Mouse (Mus musculus) liver, embryonic 14.5 days (tissue): ENCODE measurements around the gene Hnrnpf. TPM values are rescaled to one million over a fixed set of nuclear protein-coding genes. Genes with fewer than 3 reads are reported as not detected.

Experiments
- ATAC-seq: fragments of 200-750 bp; cut with Nextera tagmentation; 2 replicates; pipeline ENCODE4 v1.8.0; 2017; ENCODE audit warnings: moderate number of reproducible peaks, mild to moderate bottlenecking, moderate library complexity; ENCODE audit not compliant: insufficient read depth
- DNase-seq, 3 experiments: peaks; one replicate each; pipeline ENCODE4 v3.0.0-alpha.2; 2012 to 2013; ENCODE audit warnings: low read depth in 3 of 3, low spot score in 3 of 3
- H3K27ac ChIP-seq: fragments of 300-500 bp; sonication (generic); 2 replicates; pipeline ENCODE4 v1.5.1; 2014; ENCODE audit warnings: moderate library complexity, mild to moderate bottlenecking, control low read depth, inconsistent platforms
- H3K27me3 ChIP-seq: fragments of 300-500 bp; sonication (generic); 2 replicates; pipeline ENCODE4 v1.6.1; 2014; ENCODE audit warnings: mild to moderate bottlenecking, low read length, moderate library complexity; ENCODE audit not compliant: control insufficient read depth, insufficient read depth
- H3K36me3 ChIP-seq: fragments of 300-500 bp; sonication (generic); replicated peaks from 2 replicates; pipeline ENCODE4 v1.6.1; 2014; ENCODE audit warnings: low read depth; ENCODE audit not compliant: control insufficient read depth, insufficient read depth
- H3K4me1 ChIP-seq, 2 experiments: fragments of 200-500 bp in 1 of 2; fragments of 300-500 bp in 1 of 2; sonication (generic) in 1 of 2; replicated peaks; 2 replicates each; pipeline ENCODE4 v1.6.1; 2012 to 2014; ENCODE audit warnings: antibody characterized with exemption in 1 of 2, inconsistent platforms in 1 of 2, low read length in 1 of 2; ENCODE audit not compliant: control insufficient read depth in 2 of 2, insufficient read depth in 2 of 2
- H3K4me2 ChIP-seq: fragments of 300-500 bp; sonication (generic); 2 replicates; pipeline ENCODE4 v1.6.1; 2014; ENCODE audit warnings: low read depth, mild to moderate bottlenecking, control low read depth, moderate library complexity
- H3K4me3 ChIP-seq, 2 experiments: fragments of 200-500 bp in 1 of 2; fragments of 300-500 bp in 1 of 2; sonication (generic) in 1 of 2; 2 replicates each; pipeline ENCODE4 v1.5.1; 2012 to 2014; ENCODE audit warnings: low read depth in 2 of 2, low read length in 2 of 2, mild to moderate bottlenecking in 2 of 2, control low read depth in 1 of 2, inconsistent platforms in 1 of 2, moderate library complexity in 1 of 2; ENCODE audit not compliant: insufficient read depth in 1 of 2
- H3K9ac ChIP-seq: fragments of 300-500 bp; sonication (generic); replicated peaks from 2 replicates; pipeline ENCODE4 v1.6.1; 2014; ENCODE audit warnings: mild to moderate bottlenecking, control low read depth, moderate library complexity
- H3K9me3 ChIP-seq: fragments of 300-500 bp; sonication (generic); 2 replicates; pipeline ENCODE4 v1.6.1; 2016; ENCODE audit warnings: low read length, mixed read lengths; ENCODE audit not compliant: control insufficient read depth
- CTCF ChIP-seq: IDR thresholded peaks from 2 replicates; pipeline ENCODE4 v1.5.1; 2016; ENCODE audit warnings: antibody characterized with exemption, low read depth, control low read depth
- EP300 ChIP-seq: IDR thresholded peaks from 2 replicates; pipeline ENCODE4 v1.6.1; 2016; ENCODE audit warnings: antibody characterized with exemption, low read depth
- WGBS: fragments of 180-500 bp; shearing (Covaris S2); extraction: QIAGEN DNeasy Blood & Tissue Kit; methylation state at CpG from one replicate; pipeline ENCODE4 v1.1.7; 2014; ENCODE audit not compliant: insufficient replicate concordance; 5-methylcytosine and 5-hydroxymethylcytosine counted together
- polyA plus RNA-seq, 2 experiments: library from polyadenylated mRNA; depleted of rRNA in 1 of 2; stranded (reverse) in 1 of 2; unstranded in 1 of 2; fragments of >200 nt; fragmentation: Nextera tagmentation in 1 of 2; extraction: Ambion mirVana in 1 of 2; gene quantifications; 2 replicates each; pipeline versions ENCODE4 v1.2.1 to v1.2.3; 2012 to 2014

The Hnrnpf gene
- polyA plus RNA-seq, 2 experiments: 368 to 457 TPM

DNA sequence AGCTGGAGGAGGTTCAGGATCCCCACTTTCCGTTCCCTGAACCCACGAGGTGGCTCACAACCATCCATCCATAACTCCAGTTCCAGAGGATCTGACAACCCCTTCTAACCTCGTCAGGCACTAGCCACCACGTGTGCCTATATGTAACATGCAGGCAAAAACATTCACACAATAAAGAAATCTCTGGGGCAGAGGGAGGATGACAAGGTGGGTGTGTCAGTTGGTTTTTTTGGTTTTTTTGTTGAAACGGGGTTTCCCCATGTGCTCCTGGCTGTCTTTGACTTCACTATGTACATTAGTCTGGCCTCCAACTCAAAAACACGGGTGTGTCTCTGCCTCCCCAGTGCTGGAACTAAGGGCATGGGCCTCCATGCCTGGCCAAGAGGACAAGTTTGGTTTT is 9.9 kb upstream of the Hnrnpf start:
- no peak for TF ChIP-seq EP300
- TF ChIP-seq CTCF: no peak
- H3K9me3 ChIP-seq: no peaks in the 10 kb centered on the region
- H3K27me3 ChIP-seq: no peaks in the 10 kb centered on the region
- peak overlapping the region; percentile 21; the same call in 1 of the 2 replicates for H3K27ac ChIP-seq
- no peaks in the 10 kb centered on the region for H3K36me3 ChIP-seq
- no peak overlapping the region for H3K9ac ChIP-seq
- H3K4me3 ChIP-seq: no peak overlapping the region
- 46% methylated on average over 6 of the region's 6 CpGs for WGBS
- H3K4me1 ChIP-seq: peaks cover 35 to 46% of the 10 kb centered on the region in 2 experiments
- DNase-seq (no peak), ATAC-seq (no peak)
- H3K4me2 ChIP-seq: no peak overlapping the region

DNA sequence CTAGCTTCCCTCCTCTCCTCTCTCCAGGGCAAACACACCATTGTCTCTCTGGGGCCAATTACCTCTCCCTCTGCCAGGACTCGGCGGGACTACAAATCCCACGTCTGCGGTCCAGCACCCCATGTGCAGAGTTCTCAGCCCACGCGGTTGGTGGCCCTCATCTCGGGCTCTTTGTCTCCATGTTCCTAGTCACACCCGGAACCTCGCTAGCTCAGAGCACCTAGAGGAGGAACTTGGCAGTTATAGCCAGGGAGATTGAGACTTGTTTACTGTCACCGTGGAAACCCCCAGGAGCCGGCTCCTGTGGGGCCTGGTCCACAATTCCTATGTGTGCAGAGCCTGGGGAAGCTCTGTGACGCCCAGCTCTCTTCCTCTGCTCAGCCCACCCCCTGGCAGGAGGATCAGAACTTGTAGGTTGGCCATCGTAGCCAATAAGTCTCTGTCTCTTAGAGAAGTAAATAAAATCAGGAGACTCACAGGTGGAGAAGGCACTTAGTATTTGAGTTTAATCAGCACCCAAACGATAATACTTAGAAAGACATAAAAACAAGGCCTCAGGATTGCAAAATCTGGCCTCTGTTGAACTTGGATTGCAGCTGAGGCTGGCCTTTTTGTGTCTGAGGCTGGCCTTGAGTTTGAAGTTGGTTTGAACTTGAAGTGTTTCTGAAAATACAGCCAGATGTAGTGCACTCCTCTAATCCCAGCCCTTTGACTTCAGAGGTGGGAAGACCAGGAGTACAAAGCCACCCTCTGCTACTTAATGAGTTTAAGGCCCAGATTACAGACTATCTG is 8.6 kb upstream of the Hnrnpf start:
- DNase-seq (no peak), ATAC-seq (no peak)
- no peak overlapping the region for H3K4me2 ChIP-seq
- 54% methylated on average over 14 of the region's 14 CpGs for WGBS
- TF ChIP-seq EP300 (no peak), CTCF (no peak)
- no peaks in the 10 kb centered on the region for H3K27me3 ChIP-seq
- no peaks in the 10 kb centered on the region for H3K9me3 ChIP-seq
- H3K9ac ChIP-seq: no peak overlapping the region
- H3K4me3 ChIP-seq: no peak overlapping the region
- no peaks in the 10 kb centered on the region for H3K36me3 ChIP-seq
- H3K27ac ChIP-seq: no peak overlapping the region
- peaks cover 34 to 43% of the 10 kb centered on the region in 2 experiments for H3K4me1 ChIP-seq

DNA sequence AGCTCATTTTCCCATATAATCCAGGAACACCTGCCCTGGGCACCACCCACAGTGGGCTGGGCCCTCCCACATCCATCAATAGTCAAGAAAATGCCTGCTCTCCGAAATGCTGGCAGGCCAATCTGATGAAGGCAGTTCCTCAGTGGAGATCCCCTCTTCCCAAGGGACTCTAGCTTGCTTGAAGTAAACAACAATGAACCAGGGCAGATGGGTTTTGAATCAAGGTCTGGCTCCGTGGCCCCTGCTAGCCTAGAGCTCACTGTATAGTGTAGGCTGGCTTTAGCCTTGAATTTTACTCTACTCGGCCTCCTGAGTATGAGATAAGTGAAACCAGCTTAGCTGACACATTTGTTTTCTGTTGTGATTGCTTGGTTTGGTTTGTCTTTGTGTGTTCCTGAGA is 7.7 kb upstream of the Hnrnpf start:
- WGBS: 64% methylated on average over 3 of the region's 3 CpGs
- no peak for ATAC-seq

DNA sequence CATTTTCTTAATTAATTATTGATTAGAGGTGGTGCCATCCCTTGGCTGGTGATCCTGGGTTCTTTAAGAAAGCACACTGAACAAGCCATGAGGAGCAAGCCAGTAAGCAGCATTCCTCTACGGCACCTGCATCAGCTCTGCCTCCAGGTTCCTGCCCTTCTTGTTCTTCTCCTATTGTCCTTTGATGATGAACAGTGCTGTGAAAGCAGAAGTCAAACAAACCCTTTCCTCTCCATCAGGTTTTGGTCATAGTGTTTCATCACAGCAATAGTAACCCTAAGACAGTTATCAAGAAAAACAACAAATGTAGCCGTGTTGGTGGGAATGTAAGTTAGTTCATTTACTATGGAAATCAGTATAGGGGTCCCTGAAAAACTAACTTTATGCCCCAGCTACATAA is 6.7 kb upstream of the Hnrnpf start:
- ATAC-seq (no peak), DNase-seq (no peak)
- peaks cover 17 to 26% of the 10 kb centered on the region in 2 experiments for H3K4me1 ChIP-seq
- H3K4me3 ChIP-seq: no peak overlapping the region
- H3K27me3 ChIP-seq: no peaks in the 10 kb centered on the region
- 77% methylated on average over 2 of the region's 2 CpGs for WGBS
- H3K9ac ChIP-seq: no peak overlapping the region
- no peaks in the 10 kb centered on the region for H3K9me3 ChIP-seq
- H3K4me2 ChIP-seq: no peak overlapping the region
- TF ChIP-seq EP300 (no peak), CTCF (no peak)
- no peaks in the 10 kb centered on the region for H3K36me3 ChIP-seq
- H3K27ac ChIP-seq: no peak overlapping the region

More for the DNA sequence above, 7.7 kb upstream of the Hnrnpf start:
- Histone ChIP-seq H3K9me3 (no peaks in the 10 kb centered on the region), H3K27ac (no peak overlapping the region), H3K4me2 (no peak overlapping the region), H3K9ac (no peak overlapping the region), H3K36me3 (no peaks in the 10 kb centered on the region), H3K27me3 (no peaks in the 10 kb centered on the region), H3K4me1 (peaks cover 27 to 36% of the 10 kb centered on the region in 2 experiments), H3K4me3 (no peak overlapping the region)
- no peak for TF ChIP-seq CTCF
- no peak for TF ChIP-seq EP300
- no peak for DNase-seq

DNA sequence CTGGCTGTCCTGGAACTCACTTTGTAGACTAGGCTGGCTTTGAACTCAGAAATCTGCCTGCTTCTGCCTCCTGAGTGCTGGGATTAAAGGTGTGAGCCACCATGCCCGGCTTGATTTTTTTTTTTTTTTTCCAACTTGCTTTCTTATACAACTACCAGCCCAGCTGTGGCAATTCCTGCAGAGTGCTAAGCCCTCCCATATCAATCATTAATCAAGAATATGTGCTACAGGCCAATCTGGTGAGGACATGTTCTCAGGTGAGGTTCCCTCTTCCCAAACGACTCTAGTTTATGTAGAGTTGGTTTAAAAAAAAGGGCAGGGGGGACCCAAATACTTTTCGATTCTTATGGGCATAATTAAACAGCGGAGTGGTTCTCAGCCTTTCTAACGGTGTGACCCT is 2.3 kb upstream of the Hnrnpf start:
- H3K4me1 ChIP-seq: peaks cover 17 to 19% of the 10 kb centered on the region in 2 experiments
- no peak overlapping the region for H3K27ac ChIP-seq
- WGBS: 60% methylated on average over 5 of the region's 5 CpGs

More for the DNA sequence above, 2.3 kb upstream of the Hnrnpf start:
- no peak overlapping the region for H3K4me3 ChIP-seq
- TF ChIP-seq EP300 (no peak), CTCF (no peak)
- H3K4me2 ChIP-seq: no peak overlapping the region
- H3K9ac ChIP-seq: no peak overlapping the region
- no peaks in the 10 kb centered on the region for H3K27me3 ChIP-seq
- ATAC-seq: no peak
- no peaks in the 10 kb centered on the region for H3K36me3 ChIP-seq
- no peak for DNase-seq
- H3K9me3 ChIP-seq: no peaks in the 10 kb centered on the region
